Mouse (Mus musculus): ENCODE results near the gene Tmem253.

DNA sequence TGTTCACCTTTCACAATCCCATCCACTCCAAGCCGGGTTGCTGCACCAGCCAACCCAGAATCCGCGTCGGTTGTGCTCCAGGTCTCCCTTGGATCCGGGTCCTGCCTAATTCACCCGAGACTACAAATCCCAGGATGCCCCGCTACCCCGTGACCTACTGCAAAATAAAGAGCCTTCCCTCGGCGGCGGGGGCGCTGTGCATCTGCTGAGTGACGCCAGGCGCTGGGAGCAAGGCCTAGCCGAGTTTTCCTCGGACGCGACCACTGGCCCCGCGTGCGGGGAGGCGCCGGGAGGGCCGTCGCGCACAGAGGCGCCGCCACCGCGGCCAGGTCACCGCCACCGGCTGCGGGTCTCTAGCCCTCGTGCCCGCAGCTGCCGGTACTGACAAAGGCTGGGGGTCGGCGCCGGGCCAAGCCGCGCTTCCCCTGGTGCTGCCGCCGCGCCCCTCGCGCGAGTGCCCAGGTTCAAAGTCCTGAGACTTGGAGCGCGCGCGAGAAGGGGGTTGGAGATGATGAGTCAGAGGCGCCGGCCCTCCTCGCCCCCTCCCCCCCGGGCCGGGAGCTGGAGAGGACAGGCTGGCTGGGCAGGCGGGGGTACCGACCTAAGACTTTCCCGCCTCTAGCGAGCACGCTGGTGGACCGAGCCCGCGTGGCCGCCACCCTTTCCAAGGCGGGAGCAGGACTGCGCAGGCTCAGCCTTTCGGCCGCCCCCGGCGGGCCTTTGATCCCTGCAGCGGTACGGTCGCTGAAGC is 4.3 kb downstream of the Tmem253 start:
- TF ChIP-seq CTCF (IDR thresholded peaks at IDR 0.05; ENCODE audit: low read depth, low read length) (no peak), POLR2A (IDR thresholded peaks at IDR 0.05; ENCODE audit: borderline replicate concordance, low read depth, low read length) (no peak)
